Mouse (Mus musculus): ENCODE data around the gene Filip1. TPM values are rescaled to one million over a fixed set of nuclear protein-coding genes. Genes with fewer than 3 reads are reported as not detected.

Filip1 gene
- polyA plus RNA-seq, 1 experiment from 2014 or later: 1.8 TPM

DNA sequence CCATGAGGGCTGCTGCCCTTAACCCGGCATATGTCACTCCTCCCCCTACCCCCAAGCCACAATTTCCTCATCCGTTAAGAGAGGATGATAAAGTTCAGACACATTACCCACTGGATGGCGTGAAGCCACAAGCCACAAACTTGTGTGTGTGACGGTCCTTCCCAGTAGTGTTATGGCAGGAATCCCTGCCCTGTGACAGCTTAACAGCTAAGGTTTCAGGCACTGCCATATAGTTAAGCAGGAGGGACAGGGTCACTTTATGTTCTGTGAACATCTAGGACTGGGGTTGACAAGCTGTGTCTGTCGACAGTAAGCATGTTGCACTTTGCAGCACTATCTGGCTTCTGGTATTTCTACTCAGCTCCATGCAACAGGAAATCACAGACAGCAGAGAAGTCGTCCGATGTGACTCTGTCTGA, 93.3 kb downstream of the Filip1 start:
- ATAC-seq (replicated peaks; ENCODE audit: low FRiP score): peak; percentile 43; the same call in 1 of the 2 replicates
- WGBS: 22% methylated on average over 7 of the region's 7 CpGs
- H3K27me3 ChIP-seq (replicated peaks; ENCODE audit: control insufficient read depth, insufficient read depth, low read length): no peaks in the 10 kb centered on the region
- no peaks in the 10 kb centered on the region for H3K9me3 ChIP-seq (ENCODE audit: control insufficient read depth, low read length)
- no peak overlapping the region for H3K9ac ChIP-seq (ENCODE audit: low read depth, low read length)
- no peaks in the 10 kb centered on the region for H3K4me1 ChIP-seq (replicated peaks; ENCODE audit: control insufficient read depth, insufficient read depth, low read length)
- DNase-seq (ENCODE audit: low spot score): no peak
- H3K4me2 ChIP-seq: no peak overlapping the region
- no peaks in the 10 kb centered on the region for H3K36me3 ChIP-seq (ENCODE audit: control insufficient read depth, insufficient read depth, low read length)
- H3K4me3 ChIP-seq (ENCODE audit: low read depth, low read length): no peak overlapping the region
- no peak overlapping the region for H3K27ac ChIP-seq (ENCODE audit: low read depth, low read length)

DNA sequence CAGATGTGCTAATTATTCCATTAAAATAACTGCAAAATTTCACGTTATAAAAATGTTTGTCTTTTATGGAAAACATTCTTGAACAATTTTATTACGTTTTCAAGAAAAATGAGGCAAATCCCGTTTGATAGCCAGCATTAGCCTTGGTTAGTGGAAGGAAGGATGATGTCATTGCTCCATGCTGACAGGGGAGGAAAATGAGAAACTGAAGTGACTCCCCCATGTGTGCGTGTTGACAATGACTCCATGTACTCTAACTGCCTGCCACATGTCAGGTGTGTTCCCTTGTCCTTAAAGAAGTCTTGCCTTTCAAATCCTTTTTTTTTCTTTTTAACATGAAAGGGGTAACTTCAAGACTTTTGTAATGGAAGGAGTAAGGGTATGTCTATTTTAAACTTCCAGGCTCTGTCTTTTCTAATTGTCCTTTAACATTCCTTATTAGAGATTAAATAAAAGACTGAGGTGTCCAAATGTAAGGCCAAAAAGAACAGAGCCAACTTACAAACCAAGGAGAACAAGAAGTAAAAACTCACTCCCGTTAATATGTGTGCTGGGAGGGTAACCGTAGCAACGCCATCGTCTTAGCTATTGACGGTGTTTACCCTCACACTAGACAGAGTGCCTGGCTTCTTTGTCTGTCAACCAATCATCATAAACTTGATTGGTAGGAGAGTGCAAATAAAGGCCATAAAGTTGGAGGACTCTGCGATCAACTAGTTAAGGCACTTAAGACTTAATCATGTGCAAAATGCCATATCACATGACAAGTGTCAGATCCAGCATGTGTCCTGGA, 94.1 kb downstream of the Filip1 start:
- H3K4me1 ChIP-seq (replicated peaks; ENCODE audit: control insufficient read depth, insufficient read depth, low read length): no peaks in the 10 kb centered on the region

DNA sequence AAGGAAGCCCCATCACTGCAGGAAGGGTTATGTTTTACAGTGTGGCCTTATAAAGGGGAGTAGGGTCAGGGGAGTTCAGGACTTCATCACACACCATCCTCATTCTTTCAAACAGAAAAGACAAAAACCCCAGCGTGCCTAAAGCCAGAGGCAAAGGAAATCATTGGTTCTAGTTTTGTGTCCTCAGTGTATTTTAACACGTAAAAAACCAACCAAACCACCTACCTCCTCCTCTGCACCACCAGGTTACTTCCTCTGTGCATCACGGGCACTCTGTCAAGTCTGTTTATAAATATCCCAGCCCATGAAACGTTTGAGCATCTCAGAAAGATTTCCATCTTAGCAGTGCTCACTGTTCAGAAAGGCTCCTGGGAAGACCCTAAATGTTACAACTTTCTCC, 98.4 kb downstream of the Filip1 start:
- H3K9ac ChIP-seq (ENCODE audit: low read depth, low read length): no peak overlapping the region
- no peak overlapping the region for H3K4me2 ChIP-seq
- H3K27me3 ChIP-seq (replicated peaks; ENCODE audit: control insufficient read depth, insufficient read depth, low read length): no peaks in the 10 kb centered on the region
- no peaks in the 10 kb centered on the region for H3K9me3 ChIP-seq (ENCODE audit: control insufficient read depth, low read length)
- ATAC-seq (replicated peaks; ENCODE audit: low FRiP score) (no peak), DNase-seq (ENCODE audit: low spot score) (no peak)
- H3K36me3 ChIP-seq (ENCODE audit: control insufficient read depth, insufficient read depth, low read length): no peaks in the 10 kb centered on the region
- WGBS: 36% methylated on average over 4 of the region's 4 CpGs
- no peak overlapping the region for H3K4me3 ChIP-seq (ENCODE audit: low read depth, low read length)
- H3K27ac ChIP-seq (ENCODE audit: low read depth, low read length): no peak overlapping the region
- H3K4me1 ChIP-seq (replicated peaks; ENCODE audit: control insufficient read depth, insufficient read depth, low read length): no peaks in the 10 kb centered on the region

More for the DNA sequence above, 94.1 kb downstream of the Filip1 start:
- H3K9ac ChIP-seq (ENCODE audit: low read depth, low read length): no peak overlapping the region
- no peak for DNase-seq (ENCODE audit: low spot score)
- H3K27me3 ChIP-seq (replicated peaks; ENCODE audit: control insufficient read depth, insufficient read depth, low read length): no peaks in the 10 kb centered on the region
- WGBS: 72% methylated on average over 10 of the region's 10 CpGs
- H3K36me3 ChIP-seq (ENCODE audit: control insufficient read depth, insufficient read depth, low read length): no peaks in the 10 kb centered on the region
- H3K27ac ChIP-seq (ENCODE audit: low read depth, low read length): no peak overlapping the region
- no peaks in the 10 kb centered on the region for H3K9me3 ChIP-seq (ENCODE audit: control insufficient read depth, low read length)
- no peak overlapping the region for H3K4me3 ChIP-seq (ENCODE audit: low read depth, low read length)
- H3K4me2 ChIP-seq: no peak overlapping the region
- ATAC-seq (replicated peaks; ENCODE audit: low FRiP score): no peak

DNA sequence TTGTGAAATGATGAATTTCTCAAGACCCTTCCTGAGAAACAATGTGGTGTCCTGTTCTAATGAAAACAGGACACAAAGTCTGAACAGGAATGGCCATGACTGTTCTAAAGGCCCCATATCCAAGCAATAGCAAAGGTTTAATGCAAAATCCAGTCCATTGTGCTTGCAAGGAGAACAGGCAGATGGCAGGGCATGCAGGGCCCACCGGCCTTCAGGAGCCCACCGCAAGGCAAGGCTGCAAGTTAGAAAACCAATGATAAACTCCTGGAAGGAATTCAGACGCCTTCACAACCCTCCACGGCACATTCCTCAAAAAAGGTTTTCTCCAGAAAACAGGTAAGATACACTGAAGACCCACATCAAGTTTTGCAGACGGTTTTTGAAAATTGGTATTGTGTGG, 99.7 kb downstream of the Filip1 start:
- H3K27me3 ChIP-seq (replicated peaks; ENCODE audit: control insufficient read depth, insufficient read depth, low read length): no peaks in the 10 kb centered on the region
- H3K9me3 ChIP-seq (ENCODE audit: control insufficient read depth, low read length): no peaks in the 10 kb centered on the region
- DNase-seq (ENCODE audit: low spot score) (no peak), ATAC-seq (replicated peaks; ENCODE audit: low FRiP score) (no peak)
- H3K36me3 ChIP-seq (ENCODE audit: control insufficient read depth, insufficient read depth, low read length): no peaks in the 10 kb centered on the region
- no peak overlapping the region for H3K4me2 ChIP-seq
- no peak overlapping the region for H3K4me3 ChIP-seq (ENCODE audit: low read depth, low read length)
- 76% methylated on average over 5 of the region's 5 CpGs for WGBS
- H3K27ac ChIP-seq (ENCODE audit: low read depth, low read length): no peak overlapping the region
- no peak overlapping the region for H3K9ac ChIP-seq (ENCODE audit: low read depth, low read length)
- H3K4me1 ChIP-seq (replicated peaks; ENCODE audit: control insufficient read depth, insufficient read depth, low read length): no peaks in the 10 kb centered on the region

DNA sequence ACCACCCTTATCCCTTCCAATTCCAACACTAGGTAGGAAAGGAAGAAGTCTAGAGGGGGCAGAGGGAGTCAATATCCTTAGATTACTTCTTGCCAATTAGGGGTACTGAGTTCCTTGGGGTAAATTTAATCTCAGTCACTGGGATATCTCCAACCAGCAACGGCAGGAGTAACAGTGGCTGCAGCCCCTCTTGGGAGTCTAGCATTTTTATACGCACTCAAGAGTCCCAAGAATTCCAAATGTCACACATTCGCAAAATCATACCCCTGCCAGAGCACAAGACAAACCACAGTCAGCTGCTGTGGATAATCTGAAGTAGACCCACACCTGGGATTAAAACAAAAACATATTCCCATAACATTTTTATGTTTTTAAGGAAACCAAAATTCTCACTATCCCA, 102.5 kb downstream of the Filip1 start:
- H3K27ac ChIP-seq (ENCODE audit: low read depth, low read length): no peak overlapping the region
- H3K27me3 ChIP-seq (replicated peaks; ENCODE audit: control insufficient read depth, insufficient read depth, low read length): no peaks in the 10 kb centered on the region
- 92% methylated on average over 3 of the region's 3 CpGs for WGBS
- no peaks in the 10 kb centered on the region for H3K4me1 ChIP-seq (replicated peaks; ENCODE audit: control insufficient read depth, insufficient read depth, low read length)
- no peaks in the 10 kb centered on the region for H3K36me3 ChIP-seq (ENCODE audit: control insufficient read depth, insufficient read depth, low read length)
- H3K4me3 ChIP-seq (ENCODE audit: low read depth, low read length): no peak overlapping the region
- H3K4me2 ChIP-seq: no peak overlapping the region
- H3K9me3 ChIP-seq (ENCODE audit: control insufficient read depth, low read length): no peaks in the 10 kb centered on the region
- DNase-seq (ENCODE audit: low spot score): no peak
- H3K9ac ChIP-seq (ENCODE audit: low read depth, low read length): no peak overlapping the region
- ATAC-seq (replicated peaks; ENCODE audit: low FRiP score): no peak

DNA sequence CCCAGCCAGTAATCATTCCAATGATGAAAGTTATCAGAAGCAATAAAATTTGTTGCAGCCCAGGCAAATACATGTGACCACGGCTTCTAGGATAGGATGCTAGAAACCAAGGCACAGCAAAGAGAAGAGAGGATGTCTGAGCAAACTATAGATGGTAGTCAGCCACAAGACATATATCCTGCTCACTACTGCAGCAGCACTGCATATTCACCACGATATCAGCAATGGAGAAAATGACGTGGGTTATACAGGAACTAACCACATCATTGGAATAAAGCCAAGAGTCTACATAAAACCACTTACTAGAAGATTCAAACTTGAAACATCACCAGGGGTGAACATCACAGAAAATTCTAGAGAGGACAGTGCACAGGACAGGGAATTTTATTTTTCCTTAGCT, 113.8 kb downstream of the Filip1 start:
- H3K9ac ChIP-seq (ENCODE audit: low read depth, low read length): no peak overlapping the region
- ATAC-seq (replicated peaks; ENCODE audit: low FRiP score) (no peak), DNase-seq (ENCODE audit: low spot score) (no peak)
- no peaks in the 10 kb centered on the region for H3K27me3 ChIP-seq (replicated peaks; ENCODE audit: control insufficient read depth, insufficient read depth, low read length)
- no peak overlapping the region for H3K4me2 ChIP-seq
- no peak overlapping the region for H3K27ac ChIP-seq (ENCODE audit: low read depth, low read length)
- no peaks in the 10 kb centered on the region; the same call in 1 of the 2 replicates for H3K4me1 ChIP-seq (replicated peaks; ENCODE audit: control insufficient read depth, insufficient read depth, low read length)
- WGBS: 76% methylated on average over 3 of the region's 3 CpGs
- no peak overlapping the region for H3K4me3 ChIP-seq (ENCODE audit: low read depth, low read length)
- no peaks in the 10 kb centered on the region for H3K36me3 ChIP-seq (ENCODE audit: control insufficient read depth, insufficient read depth, low read length)
- H3K9me3 ChIP-seq (ENCODE audit: control insufficient read depth, low read length): no peaks in the 10 kb centered on the region

DNA sequence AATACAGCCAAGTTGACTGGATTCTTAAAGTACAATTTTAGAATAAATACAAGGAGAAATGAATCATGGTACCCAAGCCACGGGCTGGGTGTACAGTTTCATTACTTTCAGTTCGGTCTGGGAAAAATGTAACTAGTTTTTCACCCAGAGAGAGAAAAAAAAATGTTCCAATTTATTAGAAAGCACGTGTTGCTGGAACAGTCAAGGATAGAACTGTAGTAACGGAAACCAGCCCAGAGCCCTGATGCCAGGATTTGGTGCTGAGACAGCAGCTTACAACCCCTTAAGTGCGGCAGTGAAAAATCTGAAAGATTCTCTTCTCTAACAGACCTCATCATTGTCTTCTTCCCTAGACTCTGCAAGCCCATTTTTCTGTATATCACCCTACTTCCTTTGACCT, 118.0 kb downstream of the Filip1 start:
- WGBS: 84% methylated on average over 5 of the region's 5 CpGs
- Histone ChIP-seq H3K4me3 (ENCODE audit: low read depth, low read length) (no peak overlapping the region), H3K9me3 (ENCODE audit: control insufficient read depth, low read length) (no peaks in the 10 kb centered on the region), H3K9ac (ENCODE audit: low read depth, low read length) (no peak overlapping the region), H3K27me3 (replicated peaks; ENCODE audit: control insufficient read depth, insufficient read depth, low read length) (no peaks in the 10 kb centered on the region), H3K4me1 (replicated peaks; ENCODE audit: control insufficient read depth, insufficient read depth, low read length) (no peaks in the 10 kb centered on the region; the same call in 1 of the 2 replicates), H3K4me2 (no peak overlapping the region), H3K36me3 (ENCODE audit: control insufficient read depth, insufficient read depth, low read length) (no peaks in the 10 kb centered on the region), H3K27ac (ENCODE audit: low read depth, low read length) (no peak overlapping the region)
- ATAC-seq (replicated peaks; ENCODE audit: low FRiP score) (no peak), DNase-seq (ENCODE audit: low spot score) (no peak)

DNA sequence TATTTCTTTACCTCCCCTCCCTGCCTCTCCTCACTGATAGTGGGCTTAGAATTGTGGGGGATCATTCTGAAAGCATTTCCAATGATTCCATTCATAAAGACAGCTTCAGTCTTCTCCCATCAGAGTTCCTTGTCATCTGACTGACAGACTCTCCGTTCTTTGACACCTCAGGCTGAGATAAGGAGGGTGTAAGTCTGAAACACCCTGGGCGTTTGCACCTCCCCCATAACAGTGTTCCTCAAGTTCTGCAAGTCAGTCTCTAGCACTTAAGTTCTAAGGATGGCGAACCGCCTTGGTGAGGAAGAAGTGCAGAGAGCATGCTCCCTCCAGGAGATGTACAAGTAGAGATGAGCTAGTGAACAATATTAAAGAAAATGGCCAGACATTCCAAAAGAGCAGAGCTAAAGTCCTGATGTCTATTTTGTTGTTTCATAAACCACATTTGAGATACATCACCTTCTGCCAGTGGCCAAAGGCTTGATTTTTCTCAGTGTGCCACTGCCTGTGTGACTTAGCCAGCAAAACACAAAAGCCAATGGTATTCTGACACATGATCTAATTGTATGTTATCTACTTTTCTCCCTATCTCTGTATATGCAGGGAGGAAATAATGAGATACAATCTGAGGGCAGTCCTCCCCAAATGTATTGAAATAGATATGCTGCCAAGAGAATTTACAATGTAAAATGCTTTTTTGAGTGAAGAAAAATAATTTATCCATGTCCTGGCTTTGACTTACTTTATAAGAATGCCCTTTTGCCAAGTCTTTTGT, 118.6 kb downstream of the Filip1 start:
- no peak overlapping the region for H3K4me3 ChIP-seq (ENCODE audit: low read depth, low read length)
- no peaks in the 10 kb centered on the region for H3K9me3 ChIP-seq (ENCODE audit: control insufficient read depth, low read length)
- H3K4me1 ChIP-seq (replicated peaks; ENCODE audit: control insufficient read depth, insufficient read depth, low read length): no peaks in the 10 kb centered on the region; the same call in 1 of the 2 replicates
- DNase-seq (ENCODE audit: low spot score): no peak
- no peaks in the 10 kb centered on the region for H3K27me3 ChIP-seq (replicated peaks; ENCODE audit: control insufficient read depth, insufficient read depth, low read length)
- no peak overlapping the region for H3K27ac ChIP-seq (ENCODE audit: low read depth, low read length)
- peak; percentile 72 for ATAC-seq (replicated peaks; ENCODE audit: low FRiP score)
- H3K9ac ChIP-seq (ENCODE audit: low read depth, low read length): no peak overlapping the region
- 41% methylated on average over 4 of the region's 4 CpGs for WGBS
- no peak overlapping the region for H3K4me2 ChIP-seq
- H3K36me3 ChIP-seq (ENCODE audit: control insufficient read depth, insufficient read depth, low read length): no peaks in the 10 kb centered on the region

All from liver, embryonic 11.5 days (tissue).